Mouse (Mus musculus) frontal cortex, postnatal 25 days (tissue): Measurements from ENCODE around the gene Cspg4.
A peak's percentile ranks its signal among the peaks of the same experiment; 100 is the strongest.

ENCODE experiments used
- DNase-seq, 2 experiments: peaks; one replicate each; pipeline ENCODE4 v3.0.0; 2022; ENCODE audit warnings: low spot score in 2 of 2

Cspg4 gene

DNA sequence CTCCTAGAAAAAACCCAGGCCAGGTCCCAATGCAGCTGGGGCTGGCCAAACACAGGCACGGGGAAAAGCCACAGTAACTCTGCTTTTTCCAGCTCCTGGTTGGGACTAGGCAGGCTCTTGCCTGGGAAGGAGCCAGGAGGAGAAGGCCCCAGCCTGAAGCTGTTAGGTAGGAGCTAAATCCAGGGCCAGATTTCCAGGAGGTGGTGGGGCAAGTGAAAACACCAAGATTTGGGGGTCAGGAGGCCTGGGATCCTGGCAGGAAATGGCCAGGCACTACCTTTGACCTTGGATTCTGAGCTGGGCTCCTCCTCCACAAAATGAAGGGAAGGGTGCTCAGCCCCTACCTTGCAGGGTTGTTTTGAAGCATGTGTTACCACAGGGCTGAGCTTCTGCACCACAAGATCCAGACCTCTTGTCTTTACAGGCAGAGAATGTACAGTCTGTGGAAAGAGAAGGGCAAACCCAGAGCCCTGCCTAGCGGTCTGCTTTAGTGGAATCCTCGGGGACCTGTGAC, 560 bp upstream of the Cspg4 start, which contains the start of gene Odf3l1:
TSS of gene Odf3l1 (minus strand) at position 464 of the 514 bp plus-strand sequence.
- no peak for DNase-seq

- DNase-seq: no peak
Measured at GRCm38 (mm10) chr9:56865673-56866400, 1.0 kb downstream of the Cspg4 start.

- DNase-seq: no peak
Measured at GRCm38 (mm10) chr9:56866430-56866829, 1.6 kb downstream of the Cspg4 start.

- DNase-seq: no peak
Measured at GRCm38 (mm10) chr9:56868292-56868691, 3.5 kb downstream of the Cspg4 start.

DNA sequence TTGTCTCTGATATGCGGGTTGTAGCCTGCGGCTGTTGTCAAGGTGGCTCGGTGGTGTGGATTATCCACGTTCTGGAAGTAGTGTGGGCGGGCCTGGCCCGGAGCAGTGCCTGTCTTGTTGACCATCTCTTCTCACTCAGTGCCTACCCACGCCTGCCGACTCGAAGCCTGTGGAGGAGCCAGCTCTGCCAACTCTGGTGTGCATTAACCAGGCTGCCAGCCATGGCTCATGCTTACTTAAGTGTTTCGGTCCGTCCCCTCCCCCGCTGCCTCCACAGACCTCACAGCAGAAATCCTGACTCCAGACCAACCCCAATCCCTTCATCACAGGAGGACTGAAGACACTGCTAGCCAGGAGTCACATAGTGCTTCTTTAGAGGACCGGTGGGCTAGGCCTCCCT, 4.7 kb downstream of the Cspg4 start:
- peak; percentile 49 to 50 for DNase-seq

- no peak for DNase-seq
Measured at GRCm38 (mm10) chr9:56870778-56871177, 5.9 kb downstream of the Cspg4 start.

DNA sequence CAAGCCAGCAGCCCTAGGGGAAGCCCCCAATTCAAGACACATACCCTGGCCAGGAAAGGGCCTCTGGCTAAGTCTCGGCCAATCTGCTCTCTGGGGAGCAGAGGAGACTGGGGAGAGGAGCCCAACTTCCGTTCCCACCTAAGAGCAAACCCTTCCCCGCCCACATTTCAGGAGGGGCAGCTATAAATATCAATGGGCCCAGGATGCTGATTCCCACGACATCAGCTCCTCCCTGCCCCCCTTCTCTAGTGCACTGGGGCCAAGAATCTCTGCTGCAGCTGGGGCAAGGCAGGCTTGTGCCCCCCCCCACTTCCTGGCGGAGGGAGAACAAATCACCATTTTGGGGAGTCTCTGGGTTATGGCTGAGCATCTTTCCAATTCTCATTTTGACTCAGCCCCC, 6.4 kb downstream of the Cspg4 start:
- DNase-seq: no peak

DNA sequence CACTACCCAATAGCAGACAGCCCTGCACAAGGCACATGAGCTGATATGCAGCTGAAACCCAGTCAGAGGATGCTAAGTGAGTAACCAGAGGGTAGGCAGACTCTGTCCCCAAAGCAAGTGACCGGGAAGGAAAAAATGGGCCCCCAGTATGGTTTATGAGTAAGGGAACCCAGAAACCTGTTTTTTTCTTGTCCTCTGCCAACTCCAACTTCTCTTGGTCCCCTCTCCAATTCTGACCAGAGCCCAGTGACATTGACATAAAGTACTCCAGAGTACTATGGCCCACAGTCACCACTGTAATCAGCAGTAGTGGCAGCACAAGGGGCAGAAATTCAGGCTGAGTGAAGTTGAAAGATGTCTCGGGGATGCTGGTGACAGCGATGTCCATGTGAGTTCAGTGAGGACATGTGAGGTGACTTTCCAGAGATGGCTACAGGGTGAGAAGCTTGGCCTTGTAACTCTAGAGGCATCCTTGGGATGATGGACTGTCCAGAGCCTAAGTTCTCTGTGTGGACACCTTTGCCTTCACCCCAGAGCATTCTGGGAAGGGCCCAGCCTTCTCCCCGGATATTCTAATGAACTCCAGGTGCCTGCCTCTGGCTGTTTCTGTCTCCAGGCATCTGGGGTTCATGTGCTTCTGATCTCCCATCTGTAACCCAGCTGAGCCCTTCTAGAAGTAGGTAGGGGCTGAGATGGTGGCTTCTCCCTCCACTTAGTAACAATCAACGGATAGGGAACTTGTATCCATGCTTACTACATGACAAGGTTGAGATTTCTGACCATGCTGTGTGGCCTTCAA, 7.5 kb downstream of the Cspg4 start:
- no peak for DNase-seq

- no peak for DNase-seq
Measured at GRCm38 (mm10) chr9:56873097-56873496, 8.3 kb downstream of the Cspg4 start.

- no peak for DNase-seq
Measured at GRCm38 (mm10) chr9:56876784-56877183, 12.0 kb downstream of the Cspg4 start.

DNA sequence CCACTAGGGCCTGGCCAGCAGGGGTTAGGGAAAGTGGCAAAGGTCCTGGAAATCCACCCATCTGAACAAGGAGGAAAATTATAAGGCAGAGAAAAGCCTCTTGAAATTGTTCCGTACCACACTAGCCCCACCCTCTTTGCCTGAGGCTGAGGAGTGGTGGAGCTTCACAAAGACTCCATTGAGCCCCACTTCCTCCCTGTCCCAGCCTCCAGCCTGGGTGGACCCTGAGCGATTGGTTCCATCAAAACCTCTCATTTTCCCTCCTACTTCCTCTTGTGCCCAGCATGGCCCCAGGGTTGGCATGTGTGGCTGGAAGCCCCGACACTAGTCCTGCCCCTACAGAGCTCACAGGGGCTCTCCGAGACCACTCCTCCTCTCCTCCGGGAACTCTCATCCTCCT, 12.5 kb downstream of the Cspg4 start:
- DNase-seq: no peak

DNA sequence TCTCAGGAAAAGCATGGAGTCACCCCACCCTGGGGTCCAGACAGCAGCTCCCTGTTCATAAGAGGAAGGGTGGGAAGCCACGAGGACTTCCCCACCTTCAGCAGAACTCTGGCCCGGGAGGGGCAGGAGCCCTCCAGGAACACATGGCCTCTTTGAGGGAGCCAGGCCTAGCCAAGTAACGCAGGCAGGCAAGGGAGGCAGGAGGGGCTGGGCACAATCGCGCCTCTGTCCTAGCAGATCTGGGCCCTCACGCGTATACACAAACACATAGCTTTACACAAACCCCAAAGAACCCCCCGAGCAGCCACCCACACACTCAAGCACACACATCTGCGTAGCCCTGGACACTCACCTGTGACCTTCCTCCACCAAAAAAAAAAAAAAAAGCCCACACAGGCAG, 16.0 kb downstream of the Cspg4 start:
- DNase-seq: no peak

- no peak for DNase-seq
Measured at GRCm38 (mm10) chr9:56881539-56882082, 16.8 kb downstream of the Cspg4 start.

DNA sequence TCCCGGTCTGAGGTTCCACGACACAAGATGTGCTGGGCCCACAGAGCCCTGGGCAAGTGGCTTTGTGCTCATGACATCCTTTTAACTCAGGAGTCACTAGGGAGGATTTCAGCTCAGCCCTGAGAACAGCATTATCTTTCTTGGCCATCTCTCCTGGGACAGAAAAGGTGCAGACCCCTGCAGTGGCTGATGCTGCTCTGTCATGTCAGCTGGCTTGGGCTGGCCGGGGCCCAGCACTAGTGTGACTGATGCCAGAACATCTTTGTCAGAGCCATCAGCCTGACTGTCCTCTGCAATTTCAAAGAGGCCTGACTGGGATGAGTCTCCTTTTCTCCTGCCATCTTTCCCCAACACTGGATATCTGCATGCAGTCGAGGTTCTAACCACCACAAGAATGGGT, 17.4 kb downstream of the Cspg4 start:
- no peak for DNase-seq

DNA sequence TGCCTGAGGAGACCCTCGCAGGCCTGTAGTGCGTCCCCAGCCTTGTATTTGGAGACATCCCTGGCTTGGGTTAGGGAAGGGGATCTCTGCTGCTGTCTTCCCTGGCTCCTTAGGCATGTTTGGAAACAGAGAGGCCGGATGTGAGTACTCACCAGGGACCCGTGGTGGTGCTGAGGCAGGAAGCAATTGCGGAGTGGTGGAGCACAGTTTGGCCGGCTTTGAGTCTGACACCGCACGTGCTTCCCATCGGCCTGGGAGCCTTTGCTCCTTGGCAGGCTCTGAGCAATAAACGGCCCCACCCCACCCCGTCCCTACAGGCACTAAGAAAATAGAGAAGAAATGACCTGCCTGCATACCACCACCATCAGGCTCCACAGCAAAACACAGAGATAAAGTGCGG, 18.0 kb downstream of the Cspg4 start:
- DNase-seq: no peak

DNA sequence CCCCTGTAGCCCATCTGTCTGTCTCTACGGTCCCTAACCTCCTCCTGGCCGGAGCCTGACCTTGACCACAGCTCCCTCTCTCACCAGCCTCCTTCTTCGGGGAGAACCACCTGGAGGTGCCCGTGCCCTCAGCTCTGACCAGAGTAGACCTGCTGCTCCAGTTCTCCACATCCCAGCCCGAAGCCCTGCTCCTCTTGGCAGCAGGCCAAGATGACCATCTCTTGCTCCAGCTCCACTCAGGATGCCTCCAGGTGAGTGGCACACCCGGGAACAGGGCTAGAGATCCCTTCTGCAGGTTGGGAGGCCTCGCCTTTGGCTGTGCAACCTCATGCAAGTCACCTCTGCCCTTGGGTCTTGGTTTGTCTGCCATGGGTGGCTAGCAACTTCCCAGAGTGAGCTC, 18.6 kb downstream of the Cspg4 start:
- DNase-seq: no peak

GRCm38 (mm10) chr9:56884328-56884727, 19.5 kb downstream of the Cspg4 start:
- no peak for DNase-seq

DNA sequence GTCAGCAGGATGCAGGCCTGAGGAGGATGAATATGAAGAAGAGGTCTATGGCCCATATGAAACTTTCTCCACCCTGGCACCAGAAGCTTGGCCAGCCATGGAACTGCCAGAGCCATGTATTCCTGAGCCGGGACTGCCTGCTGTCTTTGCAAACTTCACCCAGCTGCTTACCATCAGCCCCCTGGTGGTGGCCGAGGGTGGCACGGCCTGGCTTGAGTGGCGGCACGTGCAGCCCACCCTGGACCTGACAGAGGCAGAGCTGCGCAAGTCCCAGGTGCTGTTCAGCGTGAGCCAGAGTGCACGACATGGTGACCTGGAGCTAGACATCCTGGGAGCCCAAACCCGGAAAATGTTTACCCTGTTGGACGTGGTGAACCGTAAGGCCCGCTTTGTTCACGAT, 21.3 kb downstream of the Cspg4 start:
- DNase-seq: no peak

- no peak for DNase-seq
Measured at GRCm38 (mm10) chr9:56886601-56887000, 21.8 kb downstream of the Cspg4 start.

- no peak for DNase-seq
Measured at GRCm38 (mm10) chr9:56887581-56887980, 22.7 kb downstream of the Cspg4 start.

GRCm38 (mm10) chr9:56889817-56890216, 25.0 kb downstream of the Cspg4 start:
- DNase-seq: peak; percentile 55 to 62

DNA sequence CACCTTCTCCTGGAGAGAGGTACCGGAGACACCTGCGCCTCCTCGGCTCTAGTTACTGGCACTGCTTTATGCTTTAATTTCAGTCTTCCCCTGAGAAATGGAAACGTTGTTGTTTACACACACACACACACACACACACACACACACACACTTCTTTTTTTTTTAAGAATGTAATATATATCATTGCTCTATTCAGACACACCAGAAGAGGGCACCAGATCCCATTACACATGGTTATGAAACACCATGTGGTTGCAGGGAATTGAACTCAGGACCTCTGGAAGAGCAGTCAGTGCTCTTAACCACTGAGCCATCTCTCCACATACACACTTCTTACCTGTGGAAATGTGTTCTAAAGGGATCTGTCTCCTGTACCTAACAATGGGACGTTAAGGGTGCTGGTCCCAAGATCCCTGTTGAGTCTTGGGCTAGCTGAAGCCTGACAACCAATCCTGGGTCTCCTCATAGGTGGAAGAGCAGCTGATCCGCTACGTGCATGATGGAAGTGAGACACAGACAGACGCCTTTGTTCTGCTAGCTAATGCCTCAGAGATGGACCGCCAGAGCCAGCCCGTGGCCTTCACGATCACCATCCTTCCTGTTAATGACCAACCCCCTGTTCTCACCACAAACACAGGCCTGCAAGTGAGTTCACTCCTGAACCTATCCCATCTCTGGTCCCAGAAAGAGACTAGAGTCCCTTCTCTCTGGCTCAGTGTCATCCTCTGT, 25.9 kb downstream of the Cspg4 start:
- DNase-seq: no peak
